Mouse (Mus musculus): Measurements from ENCODE around the gene Ino80e. TPM values are rescaled to one million over a fixed set of nuclear protein-coding genes. Genes with fewer than 3 reads are reported as not detected.

Gene Ino80e
- total and polyA plus RNA-seq, 3 experiments, result 93.0 to 476 (median 189) TPM

DNA sequence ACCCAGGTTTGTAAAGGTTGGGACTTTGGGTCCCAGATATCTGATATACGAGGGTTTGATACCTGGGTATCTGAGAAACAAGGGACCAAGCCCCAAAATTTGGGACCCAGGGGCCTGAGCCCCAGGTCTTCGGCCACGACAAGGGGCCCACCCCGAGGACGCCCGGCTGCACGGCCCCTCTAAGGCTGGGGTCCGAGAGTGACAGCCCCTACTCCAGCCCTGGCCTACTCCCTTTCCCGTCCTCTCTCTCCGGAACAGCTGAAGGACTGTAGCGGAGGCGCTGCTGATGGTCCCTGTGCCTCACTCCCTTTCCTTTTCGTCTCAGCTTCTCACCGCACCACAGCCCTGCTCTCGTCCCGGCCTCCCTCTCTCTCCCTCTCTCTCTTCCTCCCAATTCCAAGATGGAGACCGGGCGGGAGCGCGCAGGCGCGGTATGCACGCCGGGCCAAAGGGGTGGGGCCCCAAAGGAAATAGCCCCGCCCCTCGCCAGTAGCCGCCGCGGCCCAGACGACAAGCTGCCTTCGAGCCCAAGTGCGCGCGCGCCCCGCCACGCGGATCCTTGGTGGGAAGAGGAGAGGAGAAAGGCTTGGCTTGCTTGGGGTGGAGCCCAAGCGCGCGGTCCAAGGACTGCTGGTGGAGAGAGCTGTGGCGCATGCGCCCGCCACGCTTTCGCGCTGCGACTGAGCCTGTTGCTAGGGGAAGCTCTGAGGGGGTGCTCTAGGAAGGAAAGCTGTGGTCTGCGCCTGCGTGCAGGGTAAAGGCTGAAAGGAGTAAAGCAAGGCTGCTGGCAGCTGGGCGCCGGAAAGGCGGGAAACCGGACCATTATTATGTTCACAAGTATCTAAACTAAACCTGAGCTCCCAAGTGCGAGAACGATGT, 22.3 kb upstream of the Ino80e start, which contains the start of gene Taok2 (continued):
- TF ChIP-seq BHLHE40 (IDR thresholded peaks at IDR 0.05; ENCODE audit: borderline replicate concordance, low read depth, low read length) (no peak), JUND (IDR thresholded peaks at IDR 0.05; ENCODE audit: low read depth, low read length) (no peak), SMC3 (IDR thresholded peaks at IDR 0.05; ENCODE audit: low read depth, low read length) (no peak), MXI1 (IDR thresholded peaks at IDR 0.05; ENCODE audit: low read depth, low read length) (peak; percentile 77), TCF12 (IDR thresholded peaks at IDR 0.05; ENCODE audit: low read depth, low read length) (peak; percentile 64), KAT2A (conservative IDR thresholded peaks at IDR 0.05; ENCODE audit: low read depth, low read length) (peak; percentile 57; the same call in 1 of the 2 replicates), CHD2 (IDR thresholded peaks at IDR 0.05; ENCODE audit: low read length) (no peak), ZC3H11A (IDR thresholded peaks at IDR 0.05; ENCODE audit: low read depth, low read length) (no peak), MYB (IDR thresholded peaks at IDR 0.05; ENCODE audit: low read depth, low read length) (no peak), ZNF384 (IDR thresholded peaks at IDR 0.05; ENCODE audit: low read depth, low read length) (no peak), MAX (IDR thresholded peaks at IDR 0.05; ENCODE audit: low read length) (peak; percentile 97), CTCF (IDR thresholded peaks at IDR 0.05 in 2 of 3, conservative IDR thresholded peaks at IDR 0.05 in 1 of 3; ENCODE audit: control insufficient read depth in 1 of 3, insufficient read depth in 1 of 3, low read depth in 2 of 3, low read length in 3 of 3, poor library complexity in 1 of 3, severe bottlenecking in 1 of 3) (no peak), NRF1 (IDR thresholded peaks at IDR 0.05; ENCODE audit: insufficient read depth, low read depth, low read length, poor library complexity, severe bottlenecking) (peak; percentile 95), MEF2A (IDR thresholded peaks at IDR 0.05; ENCODE audit: extremely low read depth, insufficient replicate concordance, low read depth, low read length, poor library complexity, severe bottlenecking) (no peak), TBP (IDR thresholded peaks at IDR 0.05; ENCODE audit: low read depth, low read length) (no peak; the same call in 1 of the 2 replicates), POLR2AphosphoS2 (IDR thresholded peaks at IDR 0.05; ENCODE audit: low read length) (peak; percentile 98), USF2 (IDR thresholded peaks at IDR 0.05; ENCODE audit: borderline replicate concordance in 1 of 2, insufficient read depth in 1 of 2, low read depth in 1 of 2, low read length in 2 of 2) (no peak), RCOR1 (IDR thresholded peaks at IDR 0.05; ENCODE audit: low read depth, low read length) (no peak), EP300 (IDR thresholded peaks at IDR 0.05; ENCODE audit: low read depth in 1 of 2, low read length in 2 of 2) (peak in 1 of 2 experiments; percentile 42; a peak in 2 of 4 replicates), POLR2A (IDR thresholded peaks at IDR 0.05; ENCODE audit: control insufficient read depth in 1 of 2, insufficient read depth in 1 of 2, low read depth in 1 of 2, low read length in 2 of 2, poor library complexity in 1 of 2) (peak; percentile 52 to 88; a peak in 3 of 4 replicates), ETS1 (IDR thresholded peaks at IDR 0.05; ENCODE audit: low read depth, low read length) (peak; percentile 68), SIN3A (IDR thresholded peaks at IDR 0.05; ENCODE audit: low read length) (peak; percentile 91)

DNA sequence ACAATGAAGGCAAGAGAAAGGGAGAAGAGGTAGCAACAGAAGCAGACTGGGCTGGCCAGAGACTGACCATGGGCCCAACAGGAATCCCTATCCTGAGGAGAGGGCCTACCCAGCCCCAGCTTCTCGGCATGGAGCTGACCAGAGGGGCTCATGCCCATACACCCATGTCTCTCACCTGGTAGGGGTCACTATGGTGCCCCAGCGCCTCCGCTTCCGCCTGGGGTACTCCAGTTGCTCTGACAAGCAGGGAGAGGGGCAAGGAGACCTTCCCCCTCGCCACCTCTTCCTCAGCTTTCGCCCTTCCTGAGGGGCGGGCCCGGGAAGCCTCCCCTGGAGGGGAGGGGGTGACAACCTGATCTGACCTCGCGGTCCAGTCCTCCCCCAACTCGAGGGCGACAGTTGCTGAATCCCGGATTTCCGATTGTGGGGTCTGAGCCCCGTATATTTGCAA, 21.6 kb upstream of the Ino80e start:
- H3K4me1 ChIP-seq (ENCODE audit: control insufficient read depth in 1 of 2, insufficient read depth in 2 of 2, low read length in 2 of 2), result peaks cover 0 to 27% of the 10 kb centered on the region in 2 experiments; a peak in 3 of 4 replicates
- H3K4me3 ChIP-seq (ENCODE audit: control insufficient read depth in 1 of 2, insufficient read depth in 1 of 2, low read depth in 2 of 2, low read length in 2 of 2), result peak overlapping the region; percentile 75 to 80
- TF ChIP-seq POLR2A (IDR thresholded peaks at IDR 0.05; ENCODE audit: control insufficient read depth in 1 of 2, insufficient read depth in 1 of 2, low read depth in 1 of 2, low read length in 2 of 2, poor library complexity in 1 of 2) (peak in 1 of 2 experiments; percentile 42; a peak in 1 of 4 replicates), MAZ (IDR thresholded peaks at IDR 0.05; ENCODE audit: low read depth, low read length) (no peak)
- H3K27ac ChIP-seq (ENCODE audit: control insufficient read depth, low read depth, low read length), result peak overlapping the region; percentile 92
- H3K9me3 ChIP-seq (replicated peaks; ENCODE audit: insufficient read depth, low read length), result no peaks in the 10 kb centered on the region
- DNase-seq (ENCODE audit: low read depth, low spot score), result peak; percentile 40
- H3K9ac ChIP-seq (ENCODE audit: control insufficient read depth, low read depth, low read length, poor library complexity, severe bottlenecking), result peak overlapping the region; percentile 83
- peaks cover 2 to 18% of the 10 kb centered on the region in 2 experiments for H3K36me3 ChIP-seq (ENCODE audit: control insufficient read depth in 1 of 2, insufficient read depth in 2 of 2, low read length in 2 of 2)
- no peaks in the 10 kb centered on the region for H3K27me3 ChIP-seq (ENCODE audit: control insufficient read depth in 1 of 2, insufficient read depth in 2 of 2, low read length in 2 of 2)
- H3K79me2 ChIP-seq (ENCODE audit: control insufficient read depth, insufficient read depth, low read length, poor library complexity), result peaks cover 31% of the 10 kb centered on the region
